Mouse (Mus musculus) left cerebral cortex, postnatal 36 days (tissue): Measurements from ENCODE around the gene Mcrip2. TPM values are rescaled to one million over a fixed set of nuclear protein-coding genes. Genes with fewer than 3 reads are reported as not detected.
A peak's percentile ranks its signal among the peaks of the same experiment; 100 is the strongest.
"Not testable (repeated sequence)": the region's sequence is repeated elsewhere in the genome, so short reads cannot be mapped to it uniquely, and the experiment has no call there.

Experiments used
- DNase-seq, 2 experiments: peaks; one replicate each; pipeline ENCODE4 v3.0.0; 2021 to 2022; ENCODE audit warnings: low spot score in 2 of 2, mixed read lengths in 1 of 2
- intact Hi-C: fragments of 180-260 bp; cut with DNase I; formaldehyde crosslinking; loops from one replicate; pipeline ENCODE4 v1.15.1; 2025
- total RNA-seq, 2 experiments: library from RNA; stranded (reverse); gene quantifications; 2 replicates each; pipeline ENCODE4 v1.2.3; 2021

Gene Mcrip2
- total RNA-seq, 2 experiments from 2014 or later, result 23.5 to 29.8 TPM

- intact Hi-C loops, result loop anchor here (10.0 kb wide), 1 partner anchor 212 kb away; the partner anchor contains the start of genes Decr2 and Nme4
Measured at GRCm38 (mm10) chr17:25882306-25882705, 13.7 kb upstream of the Mcrip2 start.

GRCm38 (mm10) chr17:25881691-25882090 lies 13.1 kb upstream of the Mcrip2 start:
- no peak for DNase-seq
- intact Hi-C loops, result loop anchor here (10.0 kb wide), 1 partner anchor 213 kb away; the partner anchor contains the start of genes Decr2 and Nme4

More at GRCm38 (mm10) chr17:25882306-25882705, 13.7 kb upstream of the Mcrip2 start:
- DNase-seq, result no peak

- no peak for DNase-seq
Measured at GRCm38 (mm10) chr17:25880913-25881641, 12.5 kb upstream of the Mcrip2 start.

GRCm38 (mm10) chr17:25880196-25880910 lies 11.8 kb upstream of the Mcrip2 start, which contains the start of gene Wfikkn1:
Wfikkn1 (minus strand) TSS chr17:25880858.
- intact Hi-C loops, result loop anchor here (10.0 kb wide), 1 partner anchor 214 kb away; the partner anchor contains the start of genes Decr2 and Nme4

More at GRCm38 (mm10) chr17:25880913-25881641, 12.5 kb upstream of the Mcrip2 start:
- intact Hi-C loops, result loop anchor here (10.0 kb wide), 1 partner anchor 214 kb away; the partner anchor contains the start of genes Decr2 and Nme4

GRCm38 (mm10) chr17:25879750-25880149 lies 11.2 kb upstream of the Mcrip2 start:
- intact Hi-C loops, result loop anchor here (10.0 kb wide), 1 partner anchor 215 kb away; the partner anchor contains the start of genes Decr2 and Nme4
- no peak for DNase-seq

More at GRCm38 (mm10) chr17:25880196-25880910, 11.8 kb upstream of the Mcrip2 start, which contains the start of gene Wfikkn1:
- no peak for DNase-seq

GRCm38 (mm10) chr17:25879261-25879660 lies 10.7 kb upstream of the Mcrip2 start:
- DNase-seq, result no peak
- intact Hi-C loops, result no loop called here

GRCm38 (mm10) chr17:25878611-25879180 lies 10.1 kb upstream of the Mcrip2 start:
- intact Hi-C loops, result no loop called here
- no peak for DNase-seq

- no peak for DNase-seq
- intact Hi-C loops, result no loop called here
Measured at GRCm38 (mm10) chr17:25877741-25878610, 9.4 kb upstream of the Mcrip2 start.

GRCm38 (mm10) chr17:25877025-25877424 lies 8.5 kb upstream of the Mcrip2 start:
- DNase-seq, result no peak
- intact Hi-C loops, result no loop called here

- DNase-seq, result no peak
- intact Hi-C loops, result no loop called here
Measured at GRCm38 (mm10) chr17:25876347-25876915, 7.9 kb upstream of the Mcrip2 start.

- DNase-seq, result peak; percentile 90 to 92
- intact Hi-C loops, result no loop called here
Measured at GRCm38 (mm10) chr17:25875171-25876136, 6.9 kb upstream of the Mcrip2 start.

- peak; percentile 95 to 99 for DNase-seq
- intact Hi-C loops, result no loop called here
Measured at GRCm38 (mm10) chr17:25874721-25875170, 6.2 kb upstream of the Mcrip2 start, which contains the start of gene Mettl26. Mettl26 (plus strand) TSS chr17:25875074.

- DNase-seq, result no peak
- intact Hi-C loops, result no loop called here
Measured at GRCm38 (mm10) chr17:25874148-25874720, 5.7 kb upstream of the Mcrip2 start.

- no peak for DNase-seq
- intact Hi-C loops, result no loop called here
Measured at GRCm38 (mm10) chr17:25873405-25874147, 5.0 kb upstream of the Mcrip2 start.

GRCm38 (mm10) chr17:25872676-25873075 lies 4.1 kb upstream of the Mcrip2 start:
- no peak for DNase-seq
- intact Hi-C loops, result no loop called here

GRCm38 (mm10) chr17:25871566-25871965 lies 3.0 kb upstream of the Mcrip2 start:
- intact Hi-C loops, DNase-seq: not testable (repeated sequence)
